In the genomic region with DNA sequence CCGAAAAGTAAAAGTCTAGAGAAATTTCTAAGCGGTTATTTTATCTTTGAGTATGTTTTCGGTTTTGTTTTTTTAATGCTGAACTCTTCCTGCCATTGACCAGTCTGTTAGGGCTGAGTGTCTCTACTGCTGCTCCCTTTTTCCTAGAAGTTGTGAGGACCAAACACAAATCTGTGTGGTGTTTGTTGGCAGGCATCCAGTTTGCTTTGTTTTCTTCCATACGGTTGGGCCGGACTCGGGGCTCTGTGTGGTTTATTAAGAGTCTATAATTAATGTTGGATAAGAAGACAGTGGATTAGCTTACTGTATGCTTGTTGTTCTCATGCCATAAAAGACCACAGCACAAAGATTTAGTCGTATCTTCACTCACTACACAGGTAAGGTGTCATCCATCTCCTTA, we compare ENCODE assay signal across 16 mouse cellular contexts.
DNase-seq lines count a peak whose midpoint lies in the region; ATAC-seq and TF ChIP-seq lines count a peak whose summit lies in the region.
"Had no signal": no experiment of that assay in that cellular context is flagged by ENCODE, and none has a peak within 500 bp of the region (broad histone marks: within the 10 kb centered on the region; RNA-seq: fewer than 3 reads in every experiment).

No protein-coding gene starts in this region.

- H3K36me3 ChIP-seq in kidney, postnatal 0 days (ENCODE audit: insufficient read depth, low read length) = no peaks in the 10 kb centered on the region
- no peaks in the 10 kb centered on the region for H3K36me3 ChIP-seq in forebrain, embryonic 15.5 days
- H3K36me3 ChIP-seq: intestine, embryonic 15.5 days; liver, embryonic 12.5 days had no signal

- no peak overlapping the region for H3K27ac ChIP-seq in kidney, postnatal 0 days
- peak overlapping the region; percentile 74 for H3K27ac ChIP-seq in forebrain, embryonic 15.5 days (replicated peaks)
- H3K27ac ChIP-seq: hindbrain, embryonic 14.5 days; intestine, embryonic 15.5 days; liver, embryonic 12.5 days had no signal

- H3K9me3 ChIP-seq in kidney, postnatal 0 days (replicated peaks; ENCODE audit: low read length) = no peaks in the 10 kb centered on the region
- no peaks in the 10 kb centered on the region for H3K9me3 ChIP-seq in forebrain, embryonic 15.5 days
- H3K9me3 ChIP-seq: intestine, embryonic 15.5 days; liver, embryonic 12.5 days had no signal

- no peak for TF ChIP-seq CTCF in kidney, postnatal 0 days (IDR thresholded peaks at IDR 0.05; ENCODE audit: low read depth)

- no peak overlapping the region for H3K4me2 ChIP-seq in kidney, postnatal 0 days (ENCODE audit: low read length)
- no peak overlapping the region for H3K4me2 ChIP-seq in forebrain, embryonic 15.5 days (replicated peaks)
- H3K4me2 ChIP-seq: heart, embryonic 11.5 days; hindbrain, embryonic 14.5 days; intestine, embryonic 15.5 days; liver, embryonic 12.5 days had no signal

- H3K4me3 ChIP-seq in kidney, postnatal 0 days (replicated peaks; ENCODE audit: low read depth, low read length) = no peak overlapping the region
- H3K4me3 ChIP-seq in forebrain, embryonic 15.5 days = no peak overlapping the region
- H3K4me3 ChIP-seq: intestine, embryonic 15.5 days; liver, embryonic 12.5 days had no signal

- peak; percentile 50 for DNase-seq in kidney, postnatal 0 days (ENCODE audit: low spot score)
- DNase-seq in kidney, adult 8-10 months = no peak
- peak; percentile 48 for DNase-seq in lung, postnatal 36 days
- DNase-seq in lung, adult 18-20 months = no peak
- no peak for DNase-seq in right cerebral cortex, postnatal 36 days (ENCODE audit: low spot score in 2 of 2)
- DNase-seq in right cerebral cortex, postnatal 14 days = no peak
- DNase-seq: adrenal gland, adult 8-10 months; cerebellum, adult 9-10 months; gastrocnemius, postnatal 25 days; heart, postnatal 14 days; left cerebral cortex, postnatal 4 days had no signal

- WGBS in kidney, postnatal 0 days = 53% methylated on average over 7 of the region's 7 CpGs
- 39% methylated on average over 7 of the region's 7 CpGs for WGBS in forebrain, embryonic 15.5 days

- H3K27me3 ChIP-seq in kidney, postnatal 0 days (ENCODE audit: insufficient read depth, low read length) = no peaks in the 10 kb centered on the region
- H3K27me3 ChIP-seq in forebrain, embryonic 15.5 days = no peaks in the 10 kb centered on the region
- H3K27me3 ChIP-seq: intestine, embryonic 15.5 days; liver, embryonic 12.5 days had no signal

- H3K9ac ChIP-seq in kidney, postnatal 0 days (ENCODE audit: low read depth, low read length) = no peak overlapping the region
- no peak overlapping the region for H3K9ac ChIP-seq in forebrain, embryonic 15.5 days (replicated peaks)
- H3K9ac ChIP-seq: hindbrain, embryonic 14.5 days; intestine, embryonic 15.5 days; liver, embryonic 12.5 days had no signal

- no peaks in the 10 kb centered on the region for H3K4me1 ChIP-seq in kidney, postnatal 0 days (replicated peaks; ENCODE audit: insufficient read depth, low read length)
- peaks cover 40% of the 10 kb centered on the region for H3K4me1 ChIP-seq in forebrain, embryonic 15.5 days
- H3K4me1 ChIP-seq: intestine, embryonic 15.5 days; liver, embryonic 12.5 days had no signal

- no peak for ATAC-seq in kidney, postnatal 0 days (replicated peaks; ENCODE audit: low FRiP score, low read depth)
- ATAC-seq in forebrain, embryonic 15.5 days (replicated peaks) = peak; percentile 32; the same call in 1 of the 2 replicates
- ATAC-seq: intestine, embryonic 15.5 days; liver, embryonic 12.5 days had no signal

Comparison
In these comparisons a context has a peak if more than half of its experiments do, and no peak if none do; other contexts are left out.
1. DNase-seq: peak in kidney, postnatal 0 days (single experiment) and lung, postnatal 36 days (single experiment); none in kidney, adult 8-10 months (0 of 2), lung, adult 18-20 months (0 of 2), right cerebral cortex, postnatal 36 days (0 of 2) and right cerebral cortex, postnatal 14 days (single experiment).